Mouse (Mus musculus) kidney, postnatal 25 days (tissue): ENCODE measurements around the gene Nme1.

Experiments used
- DNase-seq, 2 experiments: peaks; one replicate each; pipeline ENCODE4 v3.0.0; 2021; ENCODE audit warnings: mixed read lengths in 2 of 2

Nme1 gene

GRCm38 (mm10) chr11:93968005-93968847 is at the start of gene Nme1, which contains the start of gene Gm20390:
Nme1 (minus strand) TSS chr11:93968521.
Gm20390 (minus strand) TSS chr11:93968293.
- DNase-seq, result peak; percentile 96 to 99

- DNase-seq, result no peak
These were observed 35.0 kb upstream of the Nme1 start for GRCm38 (mm10) chr11:94003346-94003745.

DNA sequence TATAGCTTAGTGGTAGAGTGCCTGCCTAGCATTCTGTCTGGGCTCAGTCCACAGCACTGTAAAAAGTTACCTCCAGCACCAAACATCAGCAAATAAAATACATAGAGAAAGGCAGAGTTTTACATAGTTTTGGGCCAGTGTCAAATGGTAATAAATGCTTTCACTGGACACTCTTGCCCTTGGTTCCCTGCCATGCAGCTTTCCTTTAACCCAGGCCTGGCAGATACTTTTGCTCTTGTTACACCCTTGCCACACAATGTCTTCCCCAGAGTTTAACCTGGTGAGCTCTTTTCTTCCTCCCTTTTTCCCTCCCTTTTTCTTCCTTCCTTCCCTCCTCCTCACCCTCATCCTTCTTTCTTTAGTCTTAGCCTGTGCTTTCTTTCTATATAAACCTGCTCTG is 31.0 kb upstream of the Nme1 start:
- DNase-seq, result no peak

- DNase-seq, result peak; percentile 86 to 92
These were observed 28.9 kb upstream of the Nme1 start for GRCm38 (mm10) chr11:93997141-93997775.

DNA sequence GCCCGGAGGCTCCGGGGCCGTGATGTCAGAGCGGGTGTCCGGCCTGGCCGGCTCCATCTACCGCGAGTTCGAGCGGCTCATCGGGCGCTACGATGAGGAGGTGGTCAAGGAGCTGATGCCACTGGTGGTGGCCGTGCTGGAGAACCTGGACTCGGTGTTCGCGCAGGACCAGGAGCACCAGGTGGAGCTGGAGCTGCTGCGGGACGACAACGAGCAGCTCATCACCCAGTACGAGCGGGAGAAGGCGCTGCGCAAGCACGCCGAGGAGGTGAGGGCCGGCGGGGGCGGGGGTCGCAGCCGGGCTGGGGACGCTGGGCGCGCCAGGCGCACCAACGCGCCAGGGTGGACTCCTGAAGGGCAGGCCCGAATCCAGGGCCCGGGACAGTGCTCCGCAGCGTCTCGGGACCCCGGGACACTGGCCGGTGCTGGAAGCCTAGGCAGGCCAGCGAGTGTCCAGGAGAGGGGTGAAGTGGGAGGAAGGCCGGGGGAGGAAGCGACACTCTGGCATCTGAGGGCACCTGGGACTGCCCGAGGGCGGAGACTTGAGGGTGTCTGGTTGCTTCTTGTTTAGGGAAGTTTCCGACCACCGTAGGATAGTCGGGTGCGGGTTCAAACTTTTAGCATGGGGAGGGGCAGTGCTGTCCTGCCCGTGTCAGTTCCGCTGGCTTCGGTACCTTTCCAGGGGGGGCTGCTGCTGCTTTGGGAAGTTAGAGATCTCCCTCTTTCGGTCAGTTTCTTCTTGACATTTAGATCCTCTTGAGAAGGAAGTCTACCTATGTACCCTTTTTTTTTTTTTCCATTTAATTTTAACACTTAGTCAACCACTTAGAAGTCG is 28.2 kb upstream of the Nme1 start:
- DNase-seq, result peak; percentile 48 to 82

DNA sequence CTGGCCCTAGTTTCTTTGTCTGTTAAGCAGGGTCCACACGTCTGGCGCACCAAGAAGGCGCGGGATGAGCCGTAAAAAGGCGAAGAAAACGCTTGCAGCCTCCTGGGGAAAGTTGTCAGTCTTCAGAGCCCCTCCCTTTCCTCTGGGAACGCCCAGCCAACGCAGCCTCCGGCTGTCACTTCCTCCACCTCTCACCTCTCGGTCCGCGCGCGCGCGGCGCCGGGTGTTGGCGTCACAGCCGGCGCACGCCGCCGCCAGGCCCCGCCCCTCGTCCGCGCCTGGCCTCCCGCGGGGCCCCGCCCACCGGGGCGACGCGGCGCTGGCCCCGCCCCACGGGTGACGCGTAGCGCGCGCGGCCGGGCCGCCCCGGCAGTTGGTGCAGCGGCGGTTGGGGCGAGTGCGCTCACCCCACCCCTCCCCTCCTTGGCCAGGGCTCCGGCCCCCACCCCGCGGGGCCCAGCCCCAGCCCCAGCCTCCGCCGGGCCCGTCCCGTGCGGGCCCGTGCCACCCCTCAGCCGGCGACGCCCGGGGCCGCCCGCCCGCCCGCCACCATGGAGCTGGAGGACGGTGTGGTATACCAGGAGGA is 27.5 kb upstream of the Nme1 start, which contains the start of gene Spag9:
Spag9 (plus strand) TSS at position 372 of the 586 bp plus-strand sequence.
- peak; percentile 92 to 97 for DNase-seq

GRCm38 (mm10) chr11:93995111-93995719 is 26.9 kb upstream of the Nme1 start:
- peak; percentile 87 to 94 for DNase-seq

- no peak for DNase-seq
These were observed 26.2 kb upstream of the Nme1 start for GRCm38 (mm10) chr11:93994531-93994930.

DNA sequence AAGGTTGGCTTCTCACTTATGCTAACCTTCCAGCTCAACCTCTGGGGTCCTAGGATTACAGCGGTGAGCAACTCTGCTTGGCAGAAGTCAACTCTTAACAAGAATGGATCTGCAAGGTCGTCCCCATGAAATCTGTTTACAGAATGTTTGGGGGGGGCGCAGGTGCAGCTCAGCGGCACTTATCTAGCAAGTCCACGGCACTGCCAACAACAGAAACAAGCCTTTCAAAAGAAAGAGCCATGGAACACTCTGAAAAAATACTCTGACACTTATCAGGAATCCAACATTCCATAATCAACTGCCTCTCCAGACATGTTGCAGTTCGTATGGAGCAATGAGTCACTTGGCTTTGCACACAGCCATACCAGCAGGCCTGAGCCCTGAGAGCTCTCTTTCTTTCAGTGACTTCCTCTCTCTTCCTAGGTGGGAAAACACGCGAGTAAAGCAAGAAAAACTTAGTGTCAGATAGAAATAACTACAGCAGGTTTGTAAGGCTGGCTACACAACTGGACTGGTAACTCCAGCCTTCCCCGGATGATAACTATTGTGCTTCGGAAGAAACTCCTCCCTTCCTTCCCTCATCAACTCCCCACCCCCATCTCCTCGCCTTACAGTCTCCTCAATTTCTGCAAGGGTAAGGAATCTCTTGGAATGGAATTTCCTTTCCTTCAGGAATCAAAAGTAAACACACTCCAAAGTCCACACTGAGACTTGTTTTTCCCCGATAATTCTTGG is 20.2 kb upstream of the Nme1 start:
- peak; percentile 55 to 69 for DNase-seq

GRCm38 (mm10) chr11:93987625-93988327 is 19.5 kb upstream of the Nme1 start:
- DNase-seq, result peak in 1 of 2 experiments; percentile 23

DNA sequence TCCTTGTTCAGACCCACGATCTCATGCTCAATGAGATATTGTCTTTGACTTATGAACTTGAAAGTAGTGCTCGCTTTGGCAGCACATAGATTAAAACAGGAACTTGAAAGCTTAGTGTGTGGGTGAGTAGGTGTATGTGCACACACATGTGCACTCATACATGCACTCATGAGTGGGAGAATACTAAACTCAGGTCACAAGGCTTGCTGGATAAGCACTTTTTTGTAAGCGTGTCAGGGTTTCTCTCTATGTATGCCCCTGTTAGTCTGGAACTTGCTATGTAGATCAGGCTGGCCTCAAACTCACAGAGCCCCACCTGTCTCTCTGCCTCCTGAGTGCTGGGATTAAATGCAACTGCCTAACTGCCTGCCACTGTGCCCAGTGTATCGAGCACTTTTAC is 18.7 kb upstream of the Nme1 start:
- no peak for DNase-seq

DNA sequence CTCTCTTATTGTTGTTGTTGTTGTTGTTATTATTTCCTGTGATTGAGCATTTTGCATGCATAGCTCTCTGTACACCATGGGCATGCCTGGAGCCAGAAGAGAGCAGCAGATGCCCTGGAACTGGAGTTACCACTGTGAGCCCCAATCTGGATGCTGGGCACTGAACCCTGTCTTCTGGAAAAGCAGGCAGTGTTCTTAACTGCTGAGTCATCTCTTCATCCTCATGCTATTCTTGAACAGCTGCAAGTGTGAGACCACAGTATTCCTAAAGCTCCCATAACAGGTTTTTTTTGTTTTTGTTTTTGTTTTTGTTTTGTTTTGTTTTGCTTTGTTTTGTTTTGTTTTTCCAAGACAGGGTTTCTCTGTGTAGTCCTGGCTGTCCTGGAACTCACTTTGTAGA is 18.0 kb upstream of the Nme1 start:
- no peak for DNase-seq

DNA sequence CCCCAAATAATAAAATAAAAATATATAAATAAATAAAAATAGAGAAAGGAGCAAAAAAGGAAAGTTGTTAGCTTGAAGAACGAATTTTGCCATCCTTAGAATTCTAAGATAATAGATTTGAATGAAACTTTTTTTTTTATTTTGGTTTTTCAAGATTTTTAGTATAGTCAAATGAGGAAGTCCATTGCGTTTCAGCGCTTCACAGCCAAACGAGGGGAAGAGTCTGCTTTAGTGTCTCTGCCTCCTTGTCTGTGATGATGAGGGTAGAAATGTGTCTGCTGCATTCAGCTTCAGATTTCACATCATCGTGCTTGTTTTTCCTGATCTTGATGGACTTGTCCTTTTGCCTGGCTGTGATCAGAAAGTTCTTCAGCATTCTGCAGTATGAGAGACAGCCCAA is 16.9 kb upstream of the Nme1 start:
- DNase-seq, result no peak

- DNase-seq, result no peak
These were observed 16.3 kb upstream of the Nme1 start for GRCm38 (mm10) chr11:93984619-93985018.

GRCm38 (mm10) chr11:93979502-93980049 is 11.3 kb upstream of the Nme1 start:
- DNase-seq, result no peak

DNA sequence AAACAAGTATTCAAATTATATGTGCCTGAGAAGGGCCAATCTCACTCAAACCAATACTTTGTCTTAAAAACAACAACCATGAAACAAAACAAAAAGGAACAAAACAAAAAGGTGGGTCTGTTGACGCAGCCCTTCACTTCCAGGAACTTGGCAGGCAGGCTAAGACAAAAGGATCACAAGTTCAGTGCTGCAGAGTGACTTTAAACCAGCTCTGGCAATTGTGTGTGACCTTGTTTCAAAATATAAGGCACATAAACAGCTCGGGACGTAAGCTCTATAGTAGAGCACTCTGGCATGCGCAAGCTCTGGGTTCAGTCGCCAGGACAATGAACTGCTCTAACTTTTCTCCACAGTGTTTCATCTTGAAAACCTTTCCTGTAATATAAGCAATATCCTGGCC is 4.6 kb upstream of the Nme1 start:
- DNase-seq, result no peak

- no peak for DNase-seq
These were observed 1.5 kb upstream of the Nme1 start for GRCm38 (mm10) chr11:93969799-93970198.

DNA sequence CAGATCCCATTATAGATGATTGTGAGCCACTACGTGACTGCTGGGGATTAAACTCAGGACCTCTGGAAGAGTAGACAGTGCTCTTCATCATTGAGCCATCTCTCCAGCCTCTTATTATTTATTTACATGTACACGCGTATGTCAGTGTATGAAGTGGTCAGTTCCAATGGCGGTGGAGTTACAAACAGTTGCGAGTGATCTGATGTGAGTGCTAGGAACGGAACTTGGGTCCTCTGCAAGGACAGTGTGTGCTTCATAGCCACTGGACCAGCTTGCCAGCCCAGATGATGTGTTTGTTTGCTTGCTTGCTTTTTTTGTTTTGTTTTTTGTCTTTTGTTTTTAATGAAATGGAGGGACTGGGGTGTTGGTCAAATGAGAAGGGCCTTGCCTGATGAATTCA is 850 bp upstream of the Nme1 start:
- DNase-seq, result no peak

DNA sequence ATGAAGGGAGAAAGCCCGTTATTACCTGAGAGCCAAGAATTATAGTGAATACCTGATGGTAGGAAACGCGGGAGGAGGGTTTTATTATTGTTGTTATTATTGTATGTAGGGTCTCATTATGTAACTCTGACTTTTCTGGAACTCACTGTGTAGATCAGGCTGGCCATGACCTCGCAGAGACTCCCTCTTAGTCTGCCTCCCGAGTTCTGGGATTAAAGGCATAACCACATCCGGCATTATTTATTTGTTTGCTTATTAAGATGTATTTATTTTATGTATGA is 467 bp upstream of the Nme1 start:
- DNase-seq, result no peak

DNA sequence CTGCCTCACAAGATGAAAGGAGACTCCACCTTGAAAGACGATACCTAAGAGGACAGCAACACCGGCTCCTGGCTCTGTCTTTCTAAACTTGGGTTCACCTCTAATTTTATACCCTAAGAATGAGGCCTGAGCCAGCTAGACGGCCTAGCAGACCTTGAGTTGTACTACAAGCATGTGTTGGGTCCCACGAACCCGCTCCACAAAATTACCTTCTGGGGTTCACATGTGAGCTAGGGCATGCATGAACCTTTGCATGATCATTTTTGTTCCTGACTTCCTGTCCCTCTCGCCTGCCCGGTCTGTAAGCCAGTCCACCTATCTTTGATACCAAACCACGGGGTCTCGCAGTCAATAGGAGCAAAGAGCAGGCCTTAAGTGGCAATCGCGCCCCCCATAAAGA is 940 bp downstream of the Nme1 start:
- no peak for DNase-seq

DNA sequence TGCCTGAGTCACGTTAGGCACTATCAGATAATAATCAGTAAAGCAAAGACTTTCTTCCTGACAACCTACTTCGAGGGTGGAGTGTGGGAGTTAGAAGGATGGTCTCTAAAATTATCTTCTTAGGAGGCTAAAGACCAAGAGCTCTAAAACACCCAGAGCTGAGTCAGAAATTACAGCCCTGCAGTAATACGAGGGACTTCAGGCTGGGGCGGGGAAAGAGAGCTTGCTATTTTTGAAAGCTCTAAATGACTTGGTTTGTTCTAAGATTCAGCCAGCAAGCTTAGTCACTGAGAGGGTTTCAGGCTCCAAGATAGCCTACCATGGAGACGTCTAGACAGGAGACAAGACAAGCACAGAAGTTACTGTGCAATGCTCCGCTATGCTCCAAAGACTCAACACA is 2.9 kb downstream of the Nme1 start:
- no peak for DNase-seq
